Mouse (Mus musculus) embryonic stem cell, embryonic (primary cell): ENCODE measurements around the gene Col6a3.

ENCODE experiments used
- CTCF ChIA-PET, 4 experiments: fragments of 300-600 bp in 2 of 4; fragments of 350-600 bp in 2 of 4; sonication (Branson Sonifier 250); formaldehyde crosslinking; loops; one replicate each; lab custom pipeline; 2022; ENCODE audit warnings: inconsistent platforms in 2 of 4; lab: Charles Lee
- POLR2A ChIA-PET, 4 experiments: fragments of 300-600 bp in 2 of 4; fragments of 350-600 bp in 2 of 4; sonication (Branson Sonifier 250); formaldehyde crosslinking; loops; one replicate each; lab custom pipeline; 2022; ENCODE audit warnings: antibody characterized with exemption in 4 of 4, inconsistent platforms in 1 of 4; lab: Charles Lee

The Col6a3 gene

GRCm38 (mm10) chr1:90813226-90813625 is 30.5 kb downstream of the Col6a3 start:
- ChIA-PET CTCF (interaction anchor here in 1 of 4 experiments (0.5 kb wide), 1 partner anchor 20 kb away, joined by 4 read pairs; no protein-coding TSS in a partner anchor), POLR2A (no interaction called here)

- POLR2A ChIA-PET: interaction anchor here in 1 of 4 experiments (0.6 kb wide), 1 partner anchor 171 kb away, joined by 3 read pairs; no protein-coding TSS in a partner anchor
- CTCF ChIA-PET: no interaction called here
Measured at GRCm38 (mm10) chr1:90808930-90809329, 34.8 kb downstream of the Col6a3 start.

GRCm38 (mm10) chr1:90803104-90803503 is 40.7 kb downstream of the Col6a3 start:
- ChIA-PET POLR2A (no interaction called here), CTCF (no interaction called here)

GRCm38 (mm10) chr1:90801067-90801466 is 42.7 kb downstream of the Col6a3 start:
- POLR2A ChIA-PET: no interaction called here
- CTCF ChIA-PET: no interaction called here

GRCm38 (mm10) chr1:90800466-90800865 is 43.3 kb downstream of the Col6a3 start:
- CTCF ChIA-PET: interaction anchor here in 1 of 4 experiments (0.7 kb wide), 1 partner anchor 10 kb away, joined by 3 read pairs; no protein-coding TSS in a partner anchor

GRCm38 (mm10) chr1:90797276-90797891 is 46.4 kb downstream of the Col6a3 start:
- ChIA-PET POLR2A (no interaction called here), CTCF (no interaction called here)

More at GRCm38 (mm10) chr1:90800466-90800865, 43.3 kb downstream of the Col6a3 start:
- POLR2A ChIA-PET: no interaction called here

GRCm38 (mm10) chr1:90793368-90793767 is 50.4 kb downstream of the Col6a3 start:
- ChIA-PET POLR2A (interaction anchor here in 2 of 4 experiments (0.7 kb wide), 2 partner anchors 98 to 407 kb away, joined by 3 to 4 read pairs; no protein-coding TSS in a partner anchor), CTCF (interaction anchor here in 2 of 4 experiments (0.6 to 1.3 kb wide), 3 partner anchors 8 to 20 kb away, joined by 3 to 4 read pairs (median 4); no protein-coding TSS in a partner anchor)

GRCm38 (mm10) chr1:90790925-90791324 is 52.8 kb downstream of the Col6a3 start:
- CTCF ChIA-PET: no interaction called here
- POLR2A ChIA-PET: no interaction called here

GRCm38 (mm10) chr1:90789506-90789905 is 54.3 kb downstream of the Col6a3 start:
- POLR2A ChIA-PET: interaction anchor here in 1 of 4 experiments (0.5 kb wide), 1 partner anchor 597 kb away, joined by 3 read pairs; no protein-coding TSS in a partner anchor
- CTCF ChIA-PET: interaction anchor here in 1 of 4 experiments (0.6 kb wide), 1 partner anchor 139 kb away, joined by 3 read pairs; no protein-coding TSS in a partner anchor

GRCm38 (mm10) chr1:90780446-90780845 is 63.3 kb downstream of the Col6a3 start:
- POLR2A ChIA-PET: no interaction called here

GRCm38 (mm10) chr1:90779072-90779471 is 64.7 kb downstream of the Col6a3 start:
- POLR2A ChIA-PET: interaction anchor here in 1 of 4 experiments (0.7 kb wide), 1 partner anchor 37 kb away, joined by 3 read pairs; no protein-coding TSS in a partner anchor
- CTCF ChIA-PET: no interaction called here

More at GRCm38 (mm10) chr1:90780446-90780845, 63.3 kb downstream of the Col6a3 start:
- CTCF ChIA-PET: no interaction called here

- POLR2A ChIA-PET: interaction anchor here in 1 of 4 experiments (0.6 kb wide), 1 partner anchor 367 kb away, joined by 3 read pairs; no protein-coding TSS in a partner anchor
Measured at GRCm38 (mm10) chr1:90775477-90776241, 68.1 kb downstream of the Col6a3 start.

GRCm38 (mm10) chr1:90771172-90771571 is 72.6 kb downstream of the Col6a3 start:
- ChIA-PET CTCF (no interaction called here), POLR2A (no interaction called here)

More at GRCm38 (mm10) chr1:90775477-90776241, 68.1 kb downstream of the Col6a3 start:
- CTCF ChIA-PET: no interaction called here

- CTCF ChIA-PET: no interaction called here
- POLR2A ChIA-PET: interaction anchor here in 1 of 4 experiments (0.6 kb wide), 1 partner anchor 1591 kb away, joined by 5 read pairs; no protein-coding TSS in a partner anchor
Measured at GRCm38 (mm10) chr1:90770027-90770426, 73.7 kb downstream of the Col6a3 start.

- POLR2A ChIA-PET: no interaction called here
- CTCF ChIA-PET: no interaction called here
Measured at GRCm38 (mm10) chr1:90769301-90769700, 74.5 kb downstream of the Col6a3 start.

GRCm38 (mm10) chr1:90758091-90758673 is 85.6 kb downstream of the Col6a3 start:
- POLR2A ChIA-PET: no interaction called here

GRCm38 (mm10) chr1:90753869-90754563 is 89.8 kb downstream of the Col6a3 start:
- ChIA-PET CTCF (interaction anchor here in 1 of 4 experiments (0.6 kb wide), 1 partner anchor 1941 kb away, joined by 3 read pairs; no protein-coding TSS in a partner anchor), POLR2A (no interaction called here)

More at GRCm38 (mm10) chr1:90758091-90758673, 85.6 kb downstream of the Col6a3 start:
- CTCF ChIA-PET: no interaction called here

- CTCF ChIA-PET: no interaction called here
- POLR2A ChIA-PET: no interaction called here
Measured at GRCm38 (mm10) chr1:90751221-90751620, 92.5 kb downstream of the Col6a3 start.

GRCm38 (mm10) chr1:90750169-90750568 is 93.6 kb downstream of the Col6a3 start:
- ChIA-PET CTCF (no interaction called here), POLR2A (no interaction called here)
